In genomic region chr10:77540576-77541102, GRCm38 (mm10) we compare ENCODE assay signal across 14 mouse cellular contexts. TPM values are rescaled to one million over a fixed set of nuclear protein-coding genes. Genes with fewer than 3 reads are reported as not detected.
DNase-seq lines count a peak whose midpoint lies in the region.
"Had no signal": no experiment of that assay in that cellular context is flagged by ENCODE, and none has a peak within 500 bp of the region (broad histone marks: within the 10 kb centered on the region; RNA-seq: fewer than 3 reads in every experiment).

No protein-coding gene starts in this region.

- intact Hi-C loops in gastrocnemius, postnatal 36 days (cut with DNase I) = no loop called here

- DNase-seq in adrenal gland, adult 2 months = peak; percentile 18
- DNase-seq in adrenal gland, adult 8-10 months = no peak
- DNase-seq in lung, postnatal 36 days = peak; percentile 39
- DNase-seq in lung, postnatal 25 days (ENCODE audit: low spot score) = no peak
- DNase-seq in induced T-regulatory cell, adult 2 months (ENCODE audit: low read depth) = peak; percentile 39
- peak; percentile 60 to 82 for DNase-seq in natural killer cell, adult 2 months (ENCODE audit: low spot score in 2 of 2)
- no peak for DNase-seq in gastrocnemius, postnatal 36 days
- no peak for DNase-seq in right cerebral cortex, postnatal 10 days (ENCODE audit: low spot score in 2 of 2)
- DNase-seq: cerebellum, postnatal 36 days; gastrocnemius, postnatal 25 days; heart, postnatal 10 days; kidney, adult 8-10 months; lung, postnatal 14 days; right cerebral cortex, postnatal 25 days had no signal

RNA-seq across cellular contexts. Expression of gene Itgb2, which starts 10.6 kb away (rescaled TPM):
- 1 to 10 TPM; 9.5 to 9.8 TPM for total RNA-seq in adrenal gland, adult 2 months (2021)
- 5.1 and 7.4 TPM in 2 replicates for polyA plus RNA-seq in adrenal gland, adult 2 months (2012; rRNA removed)
- total RNA-seq in adrenal gland, adult 8-10 months (2022) = 10 to 100 TPM in 3 of 4 experiments, 1 to 10 TPM in 1; 8.6 to 16.8 (median 13.5) TPM
- 1 to 10 TPM; 1.5 to 1.8 TPM for total RNA-seq in gastrocnemius, postnatal 36 days (2021)

RNA-seq across cellular contexts. Expression of gene Fam207a, which starts 25.1 kb away (rescaled TPM):
- total RNA-seq in adrenal gland, adult 2 months (2021) = 10 to 100 TPM; 17.9 to 21.0 TPM
- 26.4 and 30.5 TPM in 2 replicates for polyA plus RNA-seq in adrenal gland, adult 2 months (2012; rRNA removed)
- 10 to 100 TPM; 20.4 to 28.8 (median 24.8) TPM for total RNA-seq in adrenal gland, adult 8-10 months (2022)
- 1 to 10 TPM; 4.7 to 5.4 TPM for total RNA-seq in gastrocnemius, postnatal 36 days (2021)

RNA-seq across cellular contexts. Expression of gene Pttg1ip, which starts 40.9 kb away (rescaled TPM):
- total RNA-seq in adrenal gland, adult 2 months (2021) = 100 to 1,000 TPM; 174 to 202 TPM
- polyA plus RNA-seq in adrenal gland, adult 2 months (2012; rRNA removed) = 127 and 165 TPM in 2 replicates
- 100 to 1,000 TPM; 207 to 236 (median 225) TPM for total RNA-seq in adrenal gland, adult 8-10 months (2022)
- 10 to 100 TPM; 26.6 to 30.1 TPM for total RNA-seq in gastrocnemius, postnatal 36 days (2021)

Comparison
In these comparisons a context has a peak if more than half of its experiments do, and no peak if none do; other contexts are left out.
1. DNase-seq: peak in adrenal gland, adult 2 months (single experiment), lung, postnatal 36 days (single experiment), induced T-regulatory cell, adult 2 months (single experiment) and natural killer cell, adult 2 months (2 of 2); none in adrenal gland, adult 8-10 months (single experiment), lung, postnatal 25 days (single experiment), gastrocnemius, postnatal 36 days (0 of 2) and right cerebral cortex, postnatal 10 days (0 of 2).
2. RNA of gene Pttg1ip, which starts 40.9 kb away (total RNA-seq): 207 to 236 TPM in adrenal gland, adult 8-10 months and 174 to 202 TPM in adrenal gland, adult 2 months; 26.6 to 30.1 TPM in gastrocnemius, postnatal 36 days; every median in the first group is over 4 times any median in the second.